Mouse (Mus musculus) layer of hippocampus, adult 6 months (tissue): ENCODE results near the gene Slitrk6. TPM values are rescaled to one million over a fixed set of nuclear protein-coding genes. Genes with fewer than 3 reads are reported as not detected.

Experiments used
- long read RNA-seq, 2 experiments: library from polyadenylated mRNA; unstranded; transcript quantifications; one replicate each; pipeline ENCODE4 v2.0.0; 2019 to 2020
- polyA plus RNA-seq: library from polyadenylated mRNA; unstranded; fragments of <200 nt; fragmentation: Nextera tagmentation; gene quantifications from 2 replicates; pipeline ENCODE4 v1.2.3, GENCODE M21; 2021

The Slitrk6 gene
- polyA plus RNA-seq: 0.21 and 0.44 TPM in 2 replicates
- long read RNA-seq, experiment 1, full-length matches to known transcripts: 1 of 1 reads
- long read RNA-seq, experiment 1, partial matches to known transcripts: 0 of 1 reads
- long read RNA-seq, experiment 1, other reads (novel, unspliced or antisense): 0 of 1 reads
- long read RNA-seq, experiment 2, full-length matches to known transcripts: 1 of 1 reads
- long read RNA-seq, experiment 2, partial matches to known transcripts: 0 of 1 reads
- long read RNA-seq, experiment 2, other reads (novel, unspliced or antisense): 0 of 1 reads

GRCm38 (mm10) chr14:110754484-110755307 is at the start of gene Slitrk6:
TSS of gene Slitrk6 (minus strand) at chr14:110755149.

